In the genomic region with DNA sequence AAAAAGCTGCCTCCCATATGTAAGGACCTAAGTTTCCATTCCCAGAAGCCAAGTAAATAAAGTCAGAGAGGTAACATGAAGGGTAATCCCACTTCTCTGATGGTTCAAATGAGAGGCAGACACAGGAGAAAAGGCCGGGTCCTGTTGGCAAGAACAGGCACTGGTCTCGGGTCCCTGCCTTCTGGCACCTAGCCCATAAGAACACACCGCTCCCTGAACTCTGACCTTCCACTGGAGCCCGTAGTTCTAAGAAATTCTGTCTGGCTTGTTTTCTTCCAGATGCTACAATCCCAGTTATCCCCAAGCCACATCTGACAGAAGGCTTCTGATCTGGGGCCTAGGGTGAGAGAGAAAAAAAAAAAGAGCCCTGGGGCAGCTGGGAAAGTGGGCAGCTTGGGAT, we compare ENCODE assay signal across 8 mouse cellular contexts. TPM values are rescaled to one million over a fixed set of nuclear protein-coding genes. Genes with fewer than 3 reads are reported as not detected.
DNase-seq lines count a peak whose midpoint lies in the region; TF ChIP-seq lines count a peak whose summit lies in the region.

No protein-coding gene starts in this region.

- peak overlapping the region; percentile 89 for H3K27ac ChIP-seq in gastrocnemius, adult 2 months

- TF ChIP-seq CTCF in gastrocnemius, adult 2 months (IDR thresholded peaks at IDR 0.05): no peak

- H3K4me3 ChIP-seq in gastrocnemius, adult 2 months: peak overlapping the region; percentile 67

- DNase-seq in gastrocnemius, adult 2 months: no peak
- no peak for DNase-seq in gastrocnemius, postnatal 4 days (ENCODE audit: low spot score in 2 of 2)
- DNase-seq in lung, postnatal 10 days: peak; percentile 27
- DNase-seq in lung, adult 18-20 months: no peak
- DNase-seq in kidney, adult 8-10 months: peak; percentile 62 to 75
- peak; percentile 42 for DNase-seq in skeletal muscle tissue, adult 2 months (ENCODE audit: low read depth, low spot score)
- DNase-seq in spleen, postnatal 4 days (ENCODE audit: low spot score in 2 of 2): no peak
- no peak for DNase-seq in ovary, postnatal 14 days (ENCODE audit: low spot score)

- intact Hi-C loops in gastrocnemius, adult 2 months (cut with DNase I): no loop called here

RNA-seq across cellular contexts. Expression of gene Fgfr2, which starts 34.7 kb away (rescaled TPM):
- under 1 TPM; 0.15 to 0.33 TPM for total RNA-seq in gastrocnemius, adult 2 months (2021)
- total RNA-seq in gastrocnemius, postnatal 4 days (2021): 1 to 10 TPM; 6.5 to 8.0 TPM

RNA-seq across cellular contexts. Expression of gene Ctbp2, which starts 35.7 kb away (rescaled TPM):
- 10 to 100 TPM; 18.7 to 23.0 TPM for total RNA-seq in gastrocnemius, adult 2 months (2021)
- total RNA-seq in gastrocnemius, postnatal 4 days (2021): 10 to 100 TPM; 46.8 to 57.3 TPM

Comparison
In these comparisons a context has a peak if more than half of its experiments do, and no peak if none do; other contexts are left out.
1. DNase-seq: peak in lung, postnatal 10 days (single experiment), kidney, adult 8-10 months (2 of 2) and skeletal muscle tissue, adult 2 months (single experiment); none in gastrocnemius, adult 2 months (single experiment), gastrocnemius, postnatal 4 days (0 of 2), lung, adult 18-20 months (0 of 2), spleen, postnatal 4 days (0 of 2) and ovary, postnatal 14 days (single experiment).
2. RNA of gene Fgfr2, which starts 34.7 kb away (total RNA-seq): 6.5 to 8.0 TPM in gastrocnemius, postnatal 4 days; 0.15 to 0.33 TPM in gastrocnemius, adult 2 months; every median in the first group is over 4 times any median in the second.